Mouse (Mus musculus) cerebellum, adult 11-12 months (tissue): ENCODE results near the gene AU018091.
"Not testable (repeated sequence)": the region's sequence is repeated elsewhere in the genome, so short reads cannot be mapped to it uniquely, and the experiment has no call there.

Experiments used
- DNase-seq: peaks from one replicate; pipeline ENCODE4 v3.0.0; 2022

Gene AU018091

DNA sequence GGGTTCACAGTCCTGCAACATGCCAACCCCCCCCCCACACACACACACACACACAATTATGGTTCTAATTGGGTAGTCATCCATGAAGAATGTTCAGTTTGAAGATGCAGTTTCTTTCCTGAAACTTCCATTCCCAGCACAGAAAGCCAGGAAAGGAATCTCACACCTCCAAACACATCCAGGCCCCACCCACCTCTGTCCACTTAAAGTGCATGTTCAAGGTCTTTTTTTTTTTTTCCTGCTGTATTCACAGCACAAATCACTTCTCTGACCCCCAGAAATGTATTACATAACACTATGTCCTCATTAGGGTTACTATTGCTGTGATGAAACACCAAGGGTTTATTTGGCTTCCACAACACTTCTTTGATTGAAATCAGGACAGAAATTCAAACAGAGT is 4.0 kb downstream of the AU018091 start:
- DNase-seq = no peak

GRCm38 (mm10) chr7:3164381-3164780 is 4.6 kb downstream of the AU018091 start:
- no peak for DNase-seq

GRCm38 (mm10) chr7:3150376-3150775 is 18.6 kb downstream of the AU018091 start:
- no peak for DNase-seq

DNA sequence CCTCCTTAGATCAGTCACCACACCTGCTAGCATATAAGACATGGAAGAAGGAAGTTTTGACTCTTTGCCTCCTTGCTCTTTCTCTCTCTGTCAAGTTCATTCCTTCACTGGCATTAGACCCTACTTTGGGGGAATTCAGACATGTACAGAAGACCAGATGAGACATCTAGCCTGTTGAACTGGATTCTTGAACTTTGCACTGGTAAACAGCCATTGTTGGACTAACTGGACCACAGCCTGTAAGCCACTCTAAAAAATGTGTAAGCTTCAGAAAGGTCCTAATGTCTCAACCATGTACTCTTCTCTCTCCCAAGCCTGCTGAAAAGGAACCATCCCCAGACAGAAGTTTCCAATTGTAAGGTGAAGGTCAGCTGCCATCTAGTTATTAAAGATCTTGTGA is 22.9 kb downstream of the AU018091 start:
- no peak for DNase-seq

DNA sequence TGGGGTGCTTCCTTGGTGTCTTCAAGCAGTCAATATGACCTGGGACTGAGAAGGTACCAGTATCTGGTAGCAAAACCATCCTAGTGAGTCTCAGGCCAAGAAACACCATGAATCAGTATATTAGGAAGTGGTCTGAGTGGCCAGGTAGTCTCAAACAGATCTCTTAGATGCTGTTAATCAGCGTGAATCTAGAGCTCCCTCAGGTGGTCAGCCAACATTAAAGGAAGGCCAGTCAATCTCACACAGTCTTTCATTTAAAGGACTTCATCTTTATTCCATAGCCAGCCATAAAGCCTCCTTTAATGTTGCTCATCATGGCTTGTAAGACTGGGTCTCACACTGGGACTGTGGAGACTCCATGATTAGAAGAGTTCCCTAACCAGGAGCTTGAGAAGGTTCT is 25.7 kb downstream of the AU018091 start:
- no peak for DNase-seq

GRCm38 (mm10) chr7:3135606-3136005 is 33.4 kb downstream of the AU018091 start:
- no peak for DNase-seq

- DNase-seq = no peak
Measured at GRCm38 (mm10) chr7:3134654-3135053, 34.3 kb downstream of the AU018091 start.

- DNase-seq = no peak
Measured at GRCm38 (mm10) chr7:3130342-3130741, 38.7 kb downstream of the AU018091 start.

DNA sequence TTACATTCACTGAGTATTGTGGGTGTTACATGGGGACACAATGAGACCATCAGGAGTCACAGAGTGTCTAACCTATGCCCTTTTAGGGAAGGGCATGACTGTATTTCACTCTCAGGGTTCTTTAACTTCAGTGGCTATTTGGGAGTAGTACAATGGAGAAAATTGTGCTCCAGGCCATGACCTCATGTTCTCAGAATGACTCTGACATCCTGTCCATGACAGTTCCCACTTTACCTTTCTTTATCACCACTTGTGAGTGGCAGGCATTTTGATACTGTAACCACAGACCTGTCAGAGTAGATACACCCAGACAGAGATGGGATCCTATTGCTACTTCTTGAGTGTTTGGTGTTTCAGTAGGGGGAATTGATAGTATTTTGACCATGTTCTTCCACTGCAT is 40.4 kb downstream of the AU018091 start:
- not testable (repeated sequence) for DNase-seq

GRCm38 (mm10) chr7:3111193-3111592 is 57.8 kb downstream of the AU018091 start:
- DNase-seq = not testable (repeated sequence)

GRCm38 (mm10) chr7:3106516-3107077 is 62.4 kb downstream of the AU018091 start:
- not testable (repeated sequence) for DNase-seq
